21 mouse cellular contexts compared by ENCODE assay signal in genomic region chr10:121611587-121611986, GRCm38 (mm10). TPM values are rescaled to one million over a fixed set of nuclear protein-coding genes. Genes with fewer than 3 reads are reported as not detected.
"Had no signal": no experiment of that assay in that cellular context is flagged by ENCODE, and none has a peak within 500 bp of the region (broad histone marks: within the 10 kb centered on the region; RNA-seq: fewer than 3 reads in every experiment).

No protein-coding gene starts in this region.

- H3K4me1 ChIP-seq: limb, embryonic 10.5 days; limb, embryonic 13.5 days; neural tube, embryonic 13.5 days had no signal

- H3K4me2 ChIP-seq: limb, embryonic 13.5 days; midbrain, embryonic 11.5 days; neural tube, embryonic 13.5 days; stomach, embryonic 15.5 days had no signal

- H3K27ac ChIP-seq: layer of hippocampus, adult 2 months; limb, embryonic 10.5 days; limb, embryonic 13.5 days; liver, embryonic 14.5 days; neural tube, embryonic 13.5 days; stomach, embryonic 15.5 days had no signal

- H3K4me3 ChIP-seq: layer of hippocampus, adult 2 months; limb, embryonic 10.5 days; limb, embryonic 13.5 days; neural tube, embryonic 13.5 days; stomach, embryonic 15.5 days had no signal

- ATAC-seq: inflammation-experienced regulatory T-cells, adult 6 months; intestine, embryonic 16.5 days had no signal

- H3K27me3 ChIP-seq: limb, embryonic 13.5 days; neural tube, embryonic 13.5 days; stomach, embryonic 15.5 days had no signal

- H3K9ac ChIP-seq: limb, embryonic 13.5 days; liver, embryonic 14.5 days; neural tube, embryonic 13.5 days; stomach, embryonic 15.5 days had no signal

- H3K9me3 ChIP-seq: limb, embryonic 10.5 days; limb, embryonic 13.5 days; neural tube, embryonic 13.5 days; stomach, embryonic 15.5 days had no signal

- DNase-seq: kidney, adult 8-10 months; kidney, postnatal 14 days; layer of hippocampus, adult 9-11 months; lung, adult 2 months; midbrain, embryonic 14.5 days; right cerebral cortex, adult 18-20 months; right cerebral cortex, postnatal 25 days; spleen, adult 18-20 months; thymus, postnatal 25 days had no signal

RNA-seq across cellular contexts. Expression of gene D930020B18Rik, which starts 29.8 kb away (rescaled TPM):
- total RNA-seq: liver, adult 2 months; megakaryocyte-erythroid progenitor cell, adult 5-6 weeks; neutrophil, adult 5-6 weeks had no signal
- polyA plus RNA-seq: liver, adult 2 months; midbrain, embryonic 11.5 days had no signal
